Mouse (Mus musculus): ENCODE measurements around the gene Vil1.

Vil1 gene

DNA sequence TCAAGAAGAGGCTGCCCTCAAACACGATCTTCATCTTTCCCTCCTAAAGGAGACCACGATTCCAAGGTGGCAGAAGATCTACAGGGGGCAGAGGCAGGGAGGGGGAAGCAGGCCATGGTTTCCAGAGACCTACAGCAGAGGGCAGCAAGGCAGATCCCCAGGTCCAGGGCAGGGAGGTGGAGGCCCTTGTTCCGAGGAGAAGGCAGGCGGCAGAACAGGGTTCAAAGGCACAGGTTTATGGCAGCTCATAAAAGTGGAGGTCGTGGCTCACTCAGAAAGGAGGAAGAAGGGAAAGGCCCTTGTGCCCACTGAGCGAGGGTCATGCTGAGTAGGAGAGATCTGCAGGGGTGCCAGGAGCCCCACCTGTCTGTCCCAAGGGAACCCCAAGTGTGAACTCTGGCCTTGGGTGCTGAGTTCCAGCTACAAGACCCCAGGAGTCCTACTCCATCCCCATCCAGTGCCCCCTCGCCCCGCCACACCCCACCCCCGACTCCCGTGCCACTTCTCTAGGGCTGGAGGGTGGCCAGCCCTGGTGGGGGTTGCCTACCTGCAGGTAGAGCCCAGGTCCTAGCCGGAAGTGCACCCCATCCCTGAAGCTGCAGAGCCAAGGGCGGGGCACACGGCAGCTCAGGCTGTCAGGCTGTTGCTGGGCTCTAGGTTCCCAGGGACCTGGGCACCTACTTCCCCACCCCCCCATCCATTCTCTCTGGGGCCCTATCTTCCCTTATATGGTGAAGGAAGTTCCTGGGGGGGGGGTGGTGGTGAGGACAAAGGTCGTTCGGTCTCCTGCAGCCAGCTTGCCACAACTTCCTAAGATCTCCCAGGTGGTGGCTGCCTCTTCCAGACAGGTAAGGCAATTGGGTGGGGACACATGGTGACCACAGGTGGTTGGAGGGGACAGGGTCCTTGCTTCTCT lies at the start of gene Vil1:
Vil1 (plus strand) TSS at position 788 of the 916 bp plus-strand sequence.
- DNase-seq = no peak

DNA sequence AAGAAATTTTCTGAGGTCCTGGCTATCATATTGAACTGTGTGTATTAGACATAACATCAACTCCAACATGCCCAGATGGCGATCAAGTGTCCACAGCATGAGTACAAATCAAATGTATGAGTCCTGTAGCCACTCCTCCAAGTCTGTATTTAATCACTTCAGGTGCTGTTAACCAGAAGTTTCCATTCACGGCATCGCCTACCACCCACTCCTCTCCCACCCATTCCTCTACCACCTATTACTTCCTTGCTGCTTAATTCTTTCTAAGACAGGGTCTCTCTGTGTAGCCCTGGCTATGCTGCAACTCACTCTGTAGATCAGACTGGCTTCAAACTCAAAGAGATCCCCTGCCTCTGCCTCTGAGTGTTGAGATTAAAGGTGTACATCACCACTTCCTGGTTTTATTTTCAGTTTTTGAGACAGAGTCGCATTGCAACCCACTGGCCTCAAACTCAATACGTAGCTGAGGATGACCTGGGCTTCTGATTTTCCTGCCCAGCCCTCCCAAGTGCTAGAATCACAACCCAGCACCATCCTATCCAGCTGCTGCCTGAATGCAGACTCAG lies 49.1 kb upstream of the Vil1 start:
- no peak for DNase-seq

DNA sequence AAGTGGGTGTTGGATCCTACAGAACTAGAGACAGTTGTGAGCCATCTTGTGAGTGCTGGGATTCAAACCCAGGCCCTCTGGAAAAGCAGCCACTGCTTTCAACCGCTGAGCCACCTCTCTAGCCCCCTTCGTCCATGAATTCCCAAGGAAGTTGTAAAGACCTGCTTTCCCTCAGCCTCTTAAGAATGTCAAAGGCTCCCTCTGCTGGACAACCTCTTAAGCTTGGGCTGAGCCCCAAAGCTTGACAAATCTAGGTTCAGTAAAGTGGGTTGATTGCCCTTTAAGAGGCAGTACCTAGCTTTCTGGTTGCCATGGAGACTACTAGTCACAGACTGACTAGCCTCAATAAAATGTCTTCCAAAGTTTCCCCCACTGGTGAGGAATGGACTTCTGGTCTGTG lies 47.4 kb upstream of the Vil1 start, which contains the start of gene Catip:
Catip (plus strand) TSS at position 297 of the 400 bp plus-strand sequence.
- DNase-seq = peak; percentile 88 to 93

DNA sequence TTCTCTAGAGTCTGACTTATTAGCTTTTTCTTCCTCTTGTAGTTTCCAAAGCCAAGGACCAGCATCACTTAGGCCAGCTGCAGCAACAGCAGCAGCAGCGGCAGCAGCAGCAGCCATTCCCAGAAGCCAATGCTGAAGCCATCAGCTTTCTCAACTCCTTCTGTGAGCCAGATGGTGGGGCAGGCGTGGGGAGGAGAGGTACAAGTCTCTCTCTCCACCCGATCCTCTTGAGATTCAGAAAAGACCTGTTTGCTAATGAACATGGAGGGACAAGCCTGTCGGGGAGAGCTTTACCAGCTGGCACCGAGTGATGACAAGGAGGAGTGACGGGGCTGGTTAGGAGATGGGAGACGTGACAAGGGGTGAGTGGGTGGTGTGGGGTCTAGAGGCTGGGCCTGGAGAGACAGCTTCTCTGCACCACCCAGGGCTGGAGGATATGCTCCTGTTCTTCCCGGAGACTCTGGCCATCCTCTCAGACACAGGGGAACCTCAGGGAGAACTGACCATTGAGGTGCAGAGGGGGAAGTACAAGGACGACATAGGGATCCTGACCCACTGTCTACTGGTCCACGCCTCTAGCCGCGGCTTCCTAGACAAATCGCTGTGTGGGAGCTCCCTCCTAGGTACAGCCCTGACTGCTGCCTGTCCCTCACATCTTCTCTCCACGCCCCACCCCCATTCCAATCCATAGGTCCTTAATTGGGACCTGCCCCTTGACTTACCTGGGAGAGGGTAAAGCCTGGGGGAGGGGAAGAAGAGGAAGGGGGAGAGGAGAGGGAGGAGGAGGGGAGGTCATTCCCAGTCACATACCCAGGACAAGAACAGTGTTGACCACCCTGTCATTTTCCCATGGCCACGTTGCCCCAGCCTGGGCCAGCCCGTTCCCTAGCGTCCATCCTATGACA lies 46.6 kb upstream of the Vil1 start:
- peak in 1 of 2 experiments; percentile 22 for DNase-seq

DNA sequence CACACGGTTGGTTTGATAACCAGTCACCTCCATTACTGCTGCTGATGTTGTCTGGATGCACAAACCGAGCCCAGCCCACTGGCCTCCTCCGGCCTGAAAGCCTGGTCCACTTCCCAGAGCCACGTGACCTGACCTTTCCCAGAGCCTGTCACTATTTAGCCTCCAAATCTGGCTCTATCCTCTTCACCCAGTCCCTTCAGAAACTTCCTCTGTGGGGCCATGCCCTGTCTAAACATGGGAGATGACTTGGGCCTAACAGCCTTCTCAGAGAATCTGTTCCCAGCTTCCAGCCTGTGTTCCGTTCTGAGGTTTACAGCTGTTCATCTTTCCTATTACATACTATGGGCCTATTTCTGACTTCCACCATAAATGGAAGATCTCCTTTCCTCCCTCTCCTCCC lies 45.7 kb upstream of the Vil1 start:
- DNase-seq = no peak

DNA sequence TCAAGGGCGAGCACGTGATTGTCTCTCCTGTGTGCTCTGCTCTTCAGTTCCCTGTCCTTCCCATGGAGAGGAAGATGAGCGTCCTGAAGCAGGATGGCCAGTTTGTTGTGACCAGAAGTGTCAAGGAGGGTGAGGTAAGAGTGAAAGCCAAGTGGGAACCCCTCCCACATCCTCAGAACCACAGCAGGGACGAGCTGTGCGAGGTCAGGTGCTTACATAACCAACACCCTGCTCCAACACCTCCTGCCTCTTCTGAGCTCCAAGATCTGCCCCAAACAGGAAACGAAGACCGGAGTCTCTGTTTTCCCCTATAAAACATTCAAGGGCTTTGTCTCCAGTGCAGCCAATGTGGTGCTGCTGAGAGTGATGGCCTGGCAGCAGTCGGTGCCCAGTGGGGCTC lies 44.9 kb upstream of the Vil1 start:
- DNase-seq = no peak

DNA sequence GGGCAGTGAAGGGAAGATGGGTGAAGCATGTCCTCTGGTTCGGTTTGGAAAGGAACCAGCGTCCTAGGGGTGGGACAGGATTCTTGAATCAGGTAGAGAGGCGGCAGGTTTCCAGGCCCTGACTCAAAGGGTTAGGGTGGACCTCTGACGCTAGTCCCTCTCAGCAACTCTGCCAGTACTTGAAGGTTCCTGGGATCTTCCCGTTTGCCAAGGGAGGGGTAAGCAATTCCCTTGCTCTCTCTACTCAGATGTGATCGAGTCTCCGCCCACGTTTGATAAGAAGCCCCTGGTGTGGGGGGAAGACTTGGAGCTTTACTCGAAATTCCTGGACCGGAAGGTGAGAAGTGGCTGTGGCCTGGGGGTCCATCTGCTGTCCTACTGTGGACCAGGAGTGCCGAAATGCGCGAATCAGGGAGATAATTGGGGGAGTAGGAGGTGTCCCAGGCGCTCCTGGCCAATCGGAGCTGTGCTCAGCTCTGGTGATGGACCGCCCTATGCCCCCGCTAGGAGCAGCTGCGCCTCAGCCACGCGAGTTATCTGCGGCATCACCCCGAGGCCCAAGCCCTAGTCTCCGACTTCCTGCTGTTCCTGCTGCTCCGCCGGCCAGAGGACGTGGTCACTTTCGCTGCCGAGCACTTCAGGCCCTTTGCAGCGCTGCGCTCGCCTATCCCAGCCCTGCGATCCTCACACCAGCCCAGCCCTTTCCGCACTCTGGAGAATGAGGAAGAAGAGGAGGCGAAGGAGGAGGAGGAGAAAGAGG lies 41.1 kb upstream of the Vil1 start:
- DNase-seq = peak; percentile 55 to 64

DNA sequence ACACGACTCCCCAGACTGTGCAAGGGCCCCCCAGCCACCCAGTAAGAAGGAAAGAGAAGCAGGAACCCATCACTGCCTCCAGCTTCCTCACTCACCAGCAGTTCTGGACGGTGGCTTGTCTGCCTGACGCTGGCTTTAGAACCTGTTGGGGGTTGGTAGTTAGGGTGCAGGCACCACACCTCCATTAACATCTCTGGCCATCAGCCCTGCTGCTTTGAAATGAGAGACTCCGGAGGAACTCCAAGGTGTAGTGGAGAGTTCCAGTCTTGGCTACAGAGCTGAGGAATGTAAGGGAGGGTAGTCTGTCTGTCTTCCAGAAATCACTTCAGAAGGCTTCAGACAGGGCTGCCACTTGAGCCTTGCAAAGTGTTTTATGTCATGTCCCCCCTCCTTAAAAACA lies 39.1 kb upstream of the Vil1 start:
- no peak for DNase-seq

DNA sequence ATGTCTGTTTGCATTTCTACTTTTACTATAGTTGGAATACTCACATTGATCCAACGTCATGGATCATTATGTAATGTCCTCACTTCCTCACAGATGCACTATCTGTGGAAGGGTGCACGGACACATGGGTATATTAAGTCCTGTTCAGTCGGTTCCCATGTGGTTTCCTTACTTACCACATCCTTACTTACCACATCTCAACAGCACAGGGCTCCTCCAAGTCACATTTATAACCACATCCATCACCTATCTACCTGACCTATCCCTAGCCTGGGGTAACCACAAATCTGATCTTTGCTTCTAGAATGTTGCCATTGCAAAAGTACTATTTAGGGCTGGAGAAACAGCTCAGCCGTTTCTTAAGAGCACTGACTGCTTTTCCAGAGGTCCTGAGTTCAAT lies 35.8 kb upstream of the Vil1 start:
- DNase-seq = no peak

DNA sequence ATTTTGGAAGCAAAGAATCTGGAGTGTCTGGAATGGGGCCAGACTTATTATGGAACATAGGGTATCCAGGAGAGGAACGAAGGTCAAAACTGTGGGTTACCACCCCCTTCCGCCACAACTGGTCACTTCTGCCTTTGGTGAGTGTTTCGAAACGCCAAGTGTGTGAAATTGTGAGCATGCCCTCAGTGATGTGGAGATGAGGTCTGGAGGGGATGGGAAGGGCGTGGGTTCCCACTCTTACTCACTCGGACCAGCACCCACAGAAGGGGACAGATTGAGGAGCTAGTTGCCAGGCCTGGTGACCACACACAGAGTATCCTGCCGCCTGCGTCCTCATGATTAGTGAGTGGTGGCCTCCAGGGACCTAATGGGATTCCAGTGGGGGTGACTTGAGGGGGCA lies 34.2 kb upstream of the Vil1 start, which contains the start of gene Slc11a1:
Slc11a1 (plus strand) TSS at position 216 of the 400 bp plus-strand sequence.
- DNase-seq = no peak

DNA sequence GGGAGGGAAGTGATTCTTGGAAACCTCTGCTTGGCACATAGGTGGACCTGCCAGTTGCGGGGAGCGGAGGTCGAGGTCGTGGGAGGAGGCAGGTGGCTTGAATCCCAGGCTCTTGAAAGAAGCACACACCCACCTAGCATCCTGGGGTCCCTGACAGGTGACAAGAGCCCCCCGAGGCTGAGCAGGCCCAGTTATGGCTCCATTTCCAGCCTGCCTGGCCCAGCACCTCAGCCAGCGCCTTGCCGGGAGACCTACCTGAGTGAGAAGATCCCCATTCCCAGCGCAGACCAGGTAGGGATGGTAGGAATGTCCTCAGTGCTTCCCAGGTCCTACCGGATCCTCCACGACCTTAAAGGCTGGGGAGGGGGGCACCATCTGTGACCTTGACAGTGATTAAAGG lies 33.6 kb upstream of the Vil1 start:
- DNase-seq = no peak

DNA sequence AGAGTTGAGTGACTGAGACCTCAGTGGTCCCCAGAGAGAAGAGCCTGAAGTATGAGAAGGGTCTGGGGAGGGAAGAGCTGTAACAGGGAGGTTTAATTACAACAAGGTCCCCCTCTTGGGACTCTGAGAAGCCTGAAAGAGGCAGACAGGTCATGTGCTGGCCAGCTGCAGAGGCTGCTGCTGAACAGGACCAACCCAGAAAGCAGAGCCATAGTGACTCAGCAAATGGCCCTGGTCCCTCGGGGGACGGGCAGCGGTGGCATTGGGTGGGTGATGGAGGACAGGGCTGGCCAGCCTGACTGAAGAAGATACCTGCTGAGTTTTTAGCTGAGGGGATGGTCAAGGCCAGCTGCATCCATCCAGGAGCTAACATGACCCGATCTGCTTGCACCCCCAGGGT lies 32.8 kb upstream of the Vil1 start:
- DNase-seq = no peak

DNA sequence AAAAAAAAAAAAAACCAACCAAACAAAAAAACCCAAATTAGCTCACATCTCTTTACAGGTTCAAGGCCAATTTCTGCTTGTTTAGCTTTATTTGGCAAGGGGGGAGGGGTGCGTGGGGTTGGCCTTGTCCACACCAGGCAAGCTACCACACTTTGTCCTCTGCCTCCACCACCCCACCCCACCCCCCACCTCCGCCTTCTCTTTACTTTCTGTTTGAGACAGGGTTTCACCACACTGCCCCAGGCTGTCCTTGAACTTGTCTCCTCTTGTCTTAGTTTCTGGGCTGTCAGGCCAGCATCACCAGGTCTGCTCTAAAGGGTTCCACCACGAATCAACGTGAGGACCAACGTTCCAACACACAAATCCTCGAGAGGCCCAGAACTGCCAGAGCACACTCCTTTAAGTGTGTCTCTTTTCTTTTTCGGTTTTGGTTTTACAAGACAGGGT lies 30.1 kb upstream of the Vil1 start:
- DNase-seq = no peak

DNA sequence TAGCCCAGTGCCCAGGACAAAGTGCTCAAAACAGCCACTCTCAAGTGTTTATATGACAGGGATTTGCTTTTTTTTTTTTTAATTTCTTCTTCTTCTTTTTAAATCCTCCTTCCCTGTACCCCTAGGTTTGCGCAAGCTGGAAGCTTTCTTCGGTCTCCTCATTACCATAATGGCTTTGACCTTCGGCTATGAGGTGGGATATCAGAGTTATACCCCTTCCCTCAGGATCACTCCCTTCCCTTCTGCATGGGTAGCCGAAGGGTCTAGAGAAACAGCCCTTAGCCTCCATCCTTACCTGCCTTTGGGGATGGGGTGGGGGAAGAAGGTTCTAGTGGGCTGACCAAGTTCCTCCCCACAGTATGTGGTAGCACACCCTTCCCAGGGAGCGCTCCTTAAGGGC lies 28.7 kb upstream of the Vil1 start:
- no peak for DNase-seq

DNA sequence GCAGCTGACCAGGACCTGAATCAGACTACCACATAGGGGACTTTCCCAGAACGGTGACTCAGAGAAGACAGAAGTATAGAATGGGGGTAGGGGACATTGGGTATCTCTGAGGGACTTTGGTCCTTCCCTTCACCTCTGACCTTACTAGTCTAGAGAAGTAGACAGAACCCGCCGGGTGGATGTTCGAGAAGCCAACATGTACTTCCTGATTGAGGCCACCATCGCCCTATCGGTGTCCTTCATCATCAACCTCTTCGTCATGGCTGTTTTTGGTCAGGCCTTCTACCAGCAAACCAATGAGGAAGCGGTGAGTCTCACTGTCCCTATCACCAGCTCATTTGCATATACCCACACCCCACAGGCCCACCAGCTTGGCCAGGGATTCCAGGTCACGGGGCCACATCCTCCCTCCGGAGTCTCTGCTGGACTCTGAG lies 27.6 kb upstream of the Vil1 start:
- no peak for DNase-seq

DNA sequence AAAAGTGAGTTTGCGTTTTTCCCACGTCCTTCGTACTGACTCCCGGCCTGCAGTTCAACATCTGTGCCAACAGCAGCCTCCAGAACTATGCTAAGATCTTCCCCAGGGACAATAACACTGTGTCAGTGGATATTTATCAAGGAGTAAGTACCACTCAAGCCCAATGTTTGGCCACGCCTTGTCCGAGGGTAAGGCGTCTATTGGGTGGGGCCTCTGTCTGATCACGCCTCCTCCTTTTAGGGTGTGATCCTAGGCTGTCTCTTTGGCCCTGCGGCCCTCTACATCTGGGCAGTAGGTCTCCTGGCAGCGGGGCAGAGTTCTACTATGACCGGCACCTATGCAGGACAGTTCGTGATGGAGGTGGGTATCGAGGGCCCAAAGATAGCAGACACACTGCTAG lies 25.8 kb upstream of the Vil1 start:
- DNase-seq = no peak

DNA sequence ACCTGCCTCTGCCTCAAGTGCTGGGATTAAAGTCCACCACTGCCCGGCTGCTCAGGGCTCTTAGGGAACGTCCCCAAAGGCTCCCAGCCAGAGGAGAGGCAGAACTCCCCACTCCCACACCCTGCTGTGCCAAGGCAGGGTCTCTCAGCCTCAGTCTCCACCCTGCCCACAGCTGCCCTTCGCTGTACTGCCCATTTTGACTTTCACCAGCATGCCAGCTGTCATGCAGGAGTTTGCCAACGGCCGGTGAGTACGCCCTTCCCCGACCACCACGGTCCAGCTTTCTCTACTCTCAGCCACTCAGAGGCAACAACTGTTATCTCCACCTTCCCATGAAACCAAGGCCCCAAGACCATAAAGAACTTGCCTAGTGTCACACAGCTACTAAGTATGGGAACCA lies 24.7 kb upstream of the Vil1 start:
- DNase-seq = no peak

DNA sequence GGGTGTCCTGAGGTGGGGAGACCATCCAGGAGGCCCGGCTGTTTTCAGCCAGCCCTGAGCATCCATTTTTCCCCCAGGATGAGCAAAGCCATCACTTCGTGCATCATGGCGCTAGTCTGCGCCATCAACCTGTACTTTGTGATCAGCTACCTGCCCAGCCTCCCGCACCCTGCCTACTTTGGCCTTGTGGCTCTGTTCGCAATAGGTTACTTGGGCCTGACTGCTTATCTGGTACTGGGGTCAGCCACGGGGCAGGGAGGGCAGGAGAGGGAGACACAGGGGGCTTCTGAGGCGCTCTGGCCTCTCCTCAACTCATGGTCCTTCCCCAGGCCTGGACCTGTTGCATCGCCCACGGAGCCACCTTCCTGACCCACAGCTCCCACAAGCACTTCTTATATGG lies 24.1 kb upstream of the Vil1 start:
- no peak for DNase-seq

DNA sequence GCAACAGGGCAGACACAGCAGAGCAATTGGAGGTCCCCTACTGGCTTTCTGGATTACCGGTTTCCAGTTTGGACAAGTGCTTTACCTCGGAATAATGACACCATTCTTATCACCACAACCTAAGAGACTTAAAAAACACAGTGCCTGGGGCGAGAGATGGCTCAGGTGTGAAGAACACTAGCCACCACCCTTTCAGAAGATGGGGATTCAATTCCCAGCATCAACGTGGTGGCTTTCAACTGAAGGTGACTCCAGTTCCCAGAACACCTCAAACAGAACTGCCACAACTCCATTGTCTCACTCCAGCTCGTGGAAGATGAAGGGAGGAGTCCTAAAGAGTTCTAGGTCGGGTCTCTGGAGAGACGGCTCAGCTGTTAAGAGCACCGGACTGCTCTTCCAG lies 23.6 kb upstream of the Vil1 start:
- no peak for DNase-seq

DNA sequence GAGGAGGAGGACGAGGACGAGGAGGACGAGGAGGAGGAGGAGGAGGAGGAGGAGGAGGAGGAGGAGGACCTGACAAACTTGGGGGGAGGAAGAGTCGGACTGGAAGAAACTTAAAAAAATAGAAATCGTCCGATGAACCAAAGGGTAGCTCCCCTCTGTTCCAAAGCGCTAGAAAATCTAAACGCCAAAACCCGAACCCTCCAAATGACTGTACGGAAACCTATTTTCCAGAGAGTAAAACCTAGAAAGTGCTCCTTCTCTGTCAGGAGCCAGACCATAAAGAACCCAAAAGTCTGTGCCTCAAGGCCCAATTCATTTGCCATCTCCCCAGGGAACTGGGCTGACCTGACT lies 22.8 kb upstream of the Vil1 start:
- no peak for DNase-seq

DNA sequence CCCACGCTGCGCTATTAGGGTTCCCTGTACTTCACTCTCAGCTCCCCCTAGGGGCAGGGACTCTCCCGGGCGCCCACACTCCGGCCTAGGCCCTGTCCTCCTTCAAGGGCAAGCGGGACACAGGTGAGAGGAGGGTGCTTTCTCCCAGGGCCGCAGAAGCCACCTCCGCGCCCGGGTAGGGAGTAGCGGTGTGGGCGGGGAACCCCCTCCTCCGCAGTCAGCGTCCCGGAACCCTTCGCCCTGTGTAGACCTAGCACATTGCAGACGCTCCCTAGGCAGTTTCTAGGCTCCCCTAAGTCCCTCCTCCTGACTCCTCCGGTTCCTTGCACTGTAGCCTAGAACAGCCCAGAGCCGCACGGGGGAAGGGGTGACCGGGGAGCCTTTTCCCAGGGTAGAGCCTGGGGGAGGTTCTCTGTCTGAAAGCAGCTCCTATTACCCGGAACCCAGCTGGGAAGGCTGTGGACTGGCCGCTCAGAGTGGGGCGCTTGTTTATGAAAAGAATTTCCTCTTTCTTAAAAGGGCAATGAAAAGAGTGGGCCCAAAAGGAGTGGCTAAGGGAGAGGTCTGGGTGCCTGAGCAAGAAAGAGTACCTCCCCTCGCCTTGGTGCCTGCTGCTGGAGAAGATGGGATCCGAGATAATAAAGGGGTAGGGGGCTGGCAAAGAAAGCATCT lies 22.3 kb upstream of the Vil1 start:
- peak; percentile 90 to 95 for DNase-seq

All from cerebellum, postnatal 10 days (tissue).